Mouse (Mus musculus): ENCODE results near the gene Tjp1.

DNA sequence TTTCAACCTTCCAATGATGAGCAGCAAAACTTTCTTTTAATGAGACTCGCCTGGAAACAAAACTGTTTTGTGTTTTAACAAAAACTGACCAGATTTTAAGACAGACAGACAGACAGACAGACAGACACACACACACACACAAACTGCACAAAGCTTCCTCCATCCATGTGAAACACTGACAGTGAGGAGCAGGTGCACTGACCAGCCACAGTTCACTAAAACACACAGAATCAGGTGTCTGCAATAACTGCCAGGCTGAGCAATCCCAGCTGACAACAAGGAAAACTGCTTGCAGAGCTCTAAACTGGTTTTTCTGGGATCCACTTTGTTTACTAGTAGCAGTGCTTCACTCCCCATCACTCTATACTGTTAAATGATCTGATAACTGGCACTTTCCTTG lies 171.4 kb downstream of the Tjp1 start:
- TF ChIP-seq MAX (IDR thresholded peaks at IDR 0.05) (no peak), USF1 (IDR thresholded peaks at IDR 0.05; ENCODE audit: low read depth) (no peak), CTCF (IDR thresholded peaks at IDR 0.05; ENCODE audit: control insufficient read depth, insufficient read depth, insufficient read length) (no peak), CEBPB (IDR thresholded peaks at IDR 0.05; ENCODE audit: low read depth) (no peak)
